Comparison of ENCODE assay signal across 20 mouse cellular contexts in genomic region chr2:125916652-125917296, GRCm38 (mm10). TPM values are rescaled to one million over a fixed set of nuclear protein-coding genes. Genes with fewer than 3 reads are reported as not detected.
DNase-seq lines count a peak whose midpoint lies in the region; ATAC-seq lines count a peak whose summit lies in the region.
"Had no signal": no experiment of that assay in that cellular context is flagged by ENCODE, and none has a peak within 500 bp of the region (broad histone marks: within the 10 kb centered on the region; RNA-seq: fewer than 3 reads in every experiment).

No protein-coding gene starts in this region.

- no peak overlapping the region for H3K4me3 ChIP-seq in forebrain, embryonic 13.5 days
- no peak overlapping the region for H3K4me3 ChIP-seq in forebrain, embryonic 16.5 days (replicated peaks; ENCODE audit: low read length)
- no peak overlapping the region for H3K4me3 ChIP-seq in limb, embryonic 11.5 days (ENCODE audit: low read depth, low read length)
- no peak overlapping the region for H3K4me3 ChIP-seq in limb, embryonic 10.5 days
- no peak overlapping the region for H3K4me3 ChIP-seq in neural tube, embryonic 14.5 days (ENCODE audit: low read depth, low read length)
- H3K4me3 ChIP-seq in neural tube, embryonic 15.5 days (replicated peaks) = no peak overlapping the region
- H3K4me3 ChIP-seq in limb, embryonic 15.5 days = no peak overlapping the region
- H3K4me3 ChIP-seq: heart, embryonic 10.5 days; liver, embryonic 15.5 days; neural tube, embryonic 12.5 days had no signal

- no peaks in the 10 kb centered on the region for H3K9me3 ChIP-seq in forebrain, embryonic 13.5 days (replicated peaks)
- no peaks in the 10 kb centered on the region for H3K9me3 ChIP-seq in forebrain, embryonic 16.5 days (ENCODE audit: control insufficient read depth, low read length)
- no peaks in the 10 kb centered on the region for H3K9me3 ChIP-seq in limb, embryonic 11.5 days (ENCODE audit: control insufficient read depth, low read length)
- no peaks in the 10 kb centered on the region for H3K9me3 ChIP-seq in limb, embryonic 10.5 days (replicated peaks)
- H3K9me3 ChIP-seq in neural tube, embryonic 14.5 days (ENCODE audit: control insufficient read depth, low read length) = no peaks in the 10 kb centered on the region
- H3K9me3 ChIP-seq in neural tube, embryonic 15.5 days (replicated peaks) = no peaks in the 10 kb centered on the region
- no peaks in the 10 kb centered on the region for H3K9me3 ChIP-seq in limb, embryonic 15.5 days
- H3K9me3 ChIP-seq: heart, embryonic 10.5 days; liver, embryonic 15.5 days; neural tube, embryonic 12.5 days had no signal

- peaks cover 14% of the 10 kb centered on the region; the same call in 1 of the 2 replicates for H3K4me1 ChIP-seq in forebrain, embryonic 13.5 days
- no peaks in the 10 kb centered on the region for H3K4me1 ChIP-seq in forebrain, embryonic 16.5 days (replicated peaks; ENCODE audit: control insufficient read depth, insufficient read depth, low read length)
- H3K4me1 ChIP-seq in limb, embryonic 11.5 days (ENCODE audit: control insufficient read depth, insufficient read depth, low read length) = 0 out of 2 replicates have a peak, but pooled peaks cover 3% of the 10 kb centered on the region
- peaks cover 9% of the 10 kb centered on the region; the same call in 1 of the 2 replicates for H3K4me1 ChIP-seq in limb, embryonic 10.5 days
- peaks cover 7% of the 10 kb centered on the region; the same call in 1 of the 2 replicates for H3K4me1 ChIP-seq in neural tube, embryonic 14.5 days (ENCODE audit: control insufficient read depth, insufficient read depth, low read length)
- peaks cover 7% of the 10 kb centered on the region; the same call in 1 of the 2 replicates for H3K4me1 ChIP-seq in neural tube, embryonic 15.5 days
- 0 out of 2 replicates have a peak, but pooled peaks cover 10% of the 10 kb centered on the region for H3K4me1 ChIP-seq in limb, embryonic 15.5 days
- H3K4me1 ChIP-seq: heart, embryonic 10.5 days; liver, embryonic 15.5 days; neural tube, embryonic 12.5 days had no signal

- H3K27ac ChIP-seq in forebrain, embryonic 13.5 days = 0 out of 2 replicates have a peak overlapping the region, but pooled peaks have one; percentile 16
- H3K27ac ChIP-seq in forebrain, embryonic 16.5 days (ENCODE audit: low read length) = no peak overlapping the region
- H3K27ac ChIP-seq in limb, embryonic 11.5 days (replicated peaks; ENCODE audit: low read depth, low read length) = peak overlapping the region; percentile 49
- H3K27ac ChIP-seq in limb, embryonic 10.5 days = no peak overlapping the region
- H3K27ac ChIP-seq in neural tube, embryonic 14.5 days (ENCODE audit: low read depth, low read length) = peak overlapping the region; percentile 34; the same call in 1 of the 2 replicates
- no peak overlapping the region for H3K27ac ChIP-seq in neural tube, embryonic 15.5 days (replicated peaks)
- H3K27ac ChIP-seq in limb, embryonic 15.5 days = 0 out of 2 replicates have a peak overlapping the region, but pooled peaks have one; percentile 5
- H3K27ac ChIP-seq: heart, embryonic 10.5 days; liver, embryonic 15.5 days; macrophage; neural tube, embryonic 12.5 days had no signal

- H3K9ac ChIP-seq in forebrain, embryonic 13.5 days = no peak overlapping the region
- H3K9ac ChIP-seq in forebrain, embryonic 16.5 days (replicated peaks; ENCODE audit: low read depth, low read length) = no peak overlapping the region
- no peak overlapping the region for H3K9ac ChIP-seq in limb, embryonic 11.5 days (ENCODE audit: low read length)
- H3K9ac ChIP-seq in neural tube, embryonic 14.5 days (replicated peaks; ENCODE audit: low read depth, low read length) = no peak overlapping the region
- H3K9ac ChIP-seq in neural tube, embryonic 15.5 days (replicated peaks) = no peak overlapping the region
- H3K9ac ChIP-seq in limb, embryonic 15.5 days = no peak overlapping the region
- H3K9ac ChIP-seq: liver, embryonic 15.5 days; neural tube, embryonic 12.5 days had no signal

- WGBS in forebrain, embryonic 13.5 days = 81% methylated on average over 11 of the region's 11 CpGs
- WGBS in forebrain, embryonic 16.5 days = 66% methylated on average over 11 of the region's 11 CpGs
- 68% methylated on average over 11 of the region's 11 CpGs for WGBS in limb, embryonic 11.5 days
- 84% methylated on average over 11 of the region's 11 CpGs for WGBS in limb, embryonic 10.5 days
- 76% methylated on average over 11 of the region's 11 CpGs for WGBS in neural tube, embryonic 14.5 days
- WGBS in neural tube, embryonic 15.5 days = 75% methylated on average over 11 of the region's 11 CpGs
- 55% methylated on average over 11 of the region's 11 CpGs for whole genome bisulfite sequencing in limb, embryonic 15.5 days

- H3K4me2 ChIP-seq in forebrain, embryonic 13.5 days = no peak overlapping the region
- H3K4me2 ChIP-seq in forebrain, embryonic 16.5 days (ENCODE audit: low read length) = no peak overlapping the region
- no peak overlapping the region for H3K4me2 ChIP-seq in limb, embryonic 11.5 days (ENCODE audit: low read depth, severe bottlenecking)
- no peak overlapping the region for H3K4me2 ChIP-seq in neural tube, embryonic 14.5 days (ENCODE audit: low read depth, low read length)
- H3K4me2 ChIP-seq in neural tube, embryonic 15.5 days = no peak overlapping the region
- no peak overlapping the region for H3K4me2 ChIP-seq in limb, embryonic 15.5 days
- H3K4me2 ChIP-seq: liver, embryonic 15.5 days; neural tube, embryonic 12.5 days had no signal

- no peaks in the 10 kb centered on the region for H3K36me3 ChIP-seq in forebrain, embryonic 13.5 days (ENCODE audit: poor library complexity, severe bottlenecking)
- H3K36me3 ChIP-seq in forebrain, embryonic 16.5 days (ENCODE audit: control insufficient read depth, insufficient read depth) = no peaks in the 10 kb centered on the region
- H3K36me3 ChIP-seq in limb, embryonic 11.5 days (ENCODE audit: control insufficient read depth, insufficient read depth, low read length) = no peaks in the 10 kb centered on the region; the same call in 1 of the 2 replicates
- no peaks in the 10 kb centered on the region; the same call in 1 of the 2 replicates for H3K36me3 ChIP-seq in limb, embryonic 10.5 days
- no peaks in the 10 kb centered on the region for H3K36me3 ChIP-seq in neural tube, embryonic 14.5 days (ENCODE audit: control insufficient read depth, insufficient read depth, low read length)
- no peaks in the 10 kb centered on the region for H3K36me3 ChIP-seq in neural tube, embryonic 15.5 days
- peaks cover 3% of the 10 kb centered on the region; the same call in 1 of the 2 replicates for H3K36me3 ChIP-seq in limb, embryonic 15.5 days
- H3K36me3 ChIP-seq: liver, embryonic 15.5 days; neural tube, embryonic 12.5 days had no signal

- DNase-seq in limb, embryonic 11.5 days (ENCODE audit: low spot score) = no peak
- DNase-seq in limb, embryonic 10.5 days (ENCODE audit: low spot score) = no peak
- no peak for DNase-seq in thymus, postnatal 36 days
- DNase-seq: adrenal gland, adult 2 months; cerebellum, adult 11 months; cerebellum, postnatal 36 days; gastrocnemius, postnatal 36 days; heart, postnatal 14 days; kidney, adult 9 months had no signal

- H3K27me3 ChIP-seq in forebrain, embryonic 13.5 days = no peaks in the 10 kb centered on the region
- no peaks in the 10 kb centered on the region for H3K27me3 ChIP-seq in forebrain, embryonic 16.5 days (replicated peaks; ENCODE audit: control insufficient read depth, insufficient read depth, low read length)
- H3K27me3 ChIP-seq in limb, embryonic 11.5 days (ENCODE audit: control insufficient read depth, insufficient read depth, low read length) = no peaks in the 10 kb centered on the region
- H3K27me3 ChIP-seq in limb, embryonic 10.5 days (ENCODE audit: low read depth, poor library complexity, severe bottlenecking) = no peaks in the 10 kb centered on the region
- no peaks in the 10 kb centered on the region for H3K27me3 ChIP-seq in neural tube, embryonic 14.5 days (ENCODE audit: control insufficient read depth, insufficient read depth, low read length)
- H3K27me3 ChIP-seq in neural tube, embryonic 15.5 days (replicated peaks) = no peaks in the 10 kb centered on the region
- no peaks in the 10 kb centered on the region for H3K27me3 ChIP-seq in limb, embryonic 15.5 days
- H3K27me3 ChIP-seq: CH12.LX; liver, embryonic 15.5 days; neural tube, embryonic 12.5 days had no signal

- ATAC-seq in forebrain, embryonic 13.5 days = no peak
- no peak for ATAC-seq in forebrain, embryonic 16.5 days
- ATAC-seq in limb, embryonic 11.5 days (ENCODE audit: insufficient number of reproducible peaks, low FRiP score, low TSS enrichment, low read depth) = peak; percentile 31; the same call in 1 of the 2 replicates
- ATAC-seq in neural tube, embryonic 14.5 days (ENCODE audit: low read depth) = no peak
- no peak for ATAC-seq in neural tube, embryonic 15.5 days (ENCODE audit: low FRiP score)
- peak; percentile 58 for ATAC-seq in limb, embryonic 15.5 days (ENCODE audit: insufficient number of reproducible peaks, low FRiP score, low TSS enrichment, low read depth)
- ATAC-seq: midbrain, embryonic 16.5 days had no signal

RNA-seq across cellular contexts. Expression of gene Cops2, which starts 57.8 kb away (rescaled TPM):
- 69.9 and 73.8 TPM in 2 replicates for polyA plus RNA-seq in forebrain, embryonic 13.5 days (2015; fragmentation: Nextera tagmentation; extraction: Ambion mirVana)
- 63.6 and 80.4 TPM in 2 replicates for polyA plus RNA-seq in forebrain, embryonic 16.5 days (2015; fragmentation: Nextera tagmentation; extraction: Ambion mirVana)
- 106 and 111 TPM in 2 replicates for polyA plus RNA-seq in limb, embryonic 11.5 days (2014; fragmentation: Nextera tagmentation; extraction: Ambion mirVana)
- 88.0 and 93.5 TPM in 2 replicates for polyA plus RNA-seq in limb, embryonic 10.5 days (2016; fragmentation: Nextera tagmentation; extraction: Ambion mirVana)
- 71.4 and 79.2 TPM in 2 replicates for polyA plus RNA-seq in neural tube, embryonic 14.5 days (2014; fragmentation: Nextera tagmentation; extraction: Ambion mirVana)
- 58.0 and 66.4 TPM in 2 replicates for polyA plus RNA-seq in neural tube, embryonic 15.5 days (2015; fragmentation: Nextera tagmentation; extraction: Ambion mirVana)
- polyA plus RNA-seq in limb, embryonic 15.5 days (2015; fragmentation: Nextera tagmentation; extraction: Ambion mirVana) = 74.7 and 75.6 TPM in 2 replicates

RNA-seq across cellular contexts. Expression of gene Galk2, which starts 57.9 kb away (rescaled TPM):
- 27.0 and 32.0 TPM in 2 replicates for polyA plus RNA-seq in forebrain, embryonic 13.5 days (2015; fragmentation: Nextera tagmentation; extraction: Ambion mirVana)
- polyA plus RNA-seq in forebrain, embryonic 16.5 days (2015; fragmentation: Nextera tagmentation; extraction: Ambion mirVana) = 24.9 and 27.9 TPM in 2 replicates
- 35.4 and 38.7 TPM in 2 replicates for polyA plus RNA-seq in limb, embryonic 11.5 days (2014; fragmentation: Nextera tagmentation; extraction: Ambion mirVana)
- 33.0 and 37.2 TPM in 2 replicates for polyA plus RNA-seq in limb, embryonic 10.5 days (2016; fragmentation: Nextera tagmentation; extraction: Ambion mirVana)
- 30.7 and 33.4 TPM in 2 replicates for polyA plus RNA-seq in neural tube, embryonic 14.5 days (2014; fragmentation: Nextera tagmentation; extraction: Ambion mirVana)
- polyA plus RNA-seq in neural tube, embryonic 15.5 days (2015; fragmentation: Nextera tagmentation; extraction: Ambion mirVana) = 34.1 and 37.9 TPM in 2 replicates
- polyA plus RNA-seq in limb, embryonic 15.5 days (2015; fragmentation: Nextera tagmentation; extraction: Ambion mirVana) = 41.2 and 43.6 TPM in 2 replicates

Comparison
In these comparisons a context has a peak if more than half of its experiments do, and no peak if none do; other contexts are left out.
1. H3K27ac ChIP-seq: peak in forebrain, embryonic 13.5 days (single experiment), limb, embryonic 11.5 days (single experiment), neural tube, embryonic 14.5 days (single experiment) and limb, embryonic 15.5 days (single experiment); none in forebrain, embryonic 16.5 days (single experiment), limb, embryonic 10.5 days (single experiment) and neural tube, embryonic 15.5 days (single experiment).
2. ATAC-seq: peak in limb, embryonic 11.5 days (single experiment) and limb, embryonic 15.5 days (single experiment); none in forebrain, embryonic 13.5 days (single experiment), forebrain, embryonic 16.5 days (single experiment), neural tube, embryonic 14.5 days (single experiment) and neural tube, embryonic 15.5 days (single experiment).